Mouse (Mus musculus) MEL (cell line): ENCODE results near the gene Pxmp4.

Source experiments
- CTCF ChIP-seq, 3 experiments: IDR thresholded peaks in 2 of 3; conservative IDR thresholded peaks in 1 of 3; 2 replicates each; pipeline ENCODE4 v1.5.1; 2011 to 2012; ENCODE audit warnings: low read length in 3 of 3, low read depth in 2 of 3, mild to moderate bottlenecking in 2 of 3, improper control_type of control experiment in 1 of 3, inconsistent platforms in 1 of 3, mixed read lengths in 1 of 3, moderate library complexity in 1 of 3; ENCODE audit not compliant: control insufficient read depth in 1 of 3, insufficient read depth in 1 of 3, poor library complexity in 1 of 3, severe bottlenecking in 1 of 3
- EP300 ChIP-seq, 2 experiments: IDR thresholded peaks; 2 replicates each; pipeline ENCODE4 v1.6.1; 2011; ENCODE audit warnings: improper control_type of control experiment in 2 of 2, low read length in 2 of 2, low read depth in 1 of 2, mild to moderate bottlenecking in 1 of 2
- POLR2A ChIP-seq, 2 experiments: IDR thresholded peaks; 2 replicates each; pipeline ENCODE4 v1.6.1; 2011 to 2012; ENCODE audit warnings: low read length in 2 of 2, mild to moderate bottlenecking in 2 of 2, control low read depth in 1 of 2, improper control_type of control experiment in 1 of 2, low read depth in 1 of 2, moderate library complexity in 1 of 2; ENCODE audit not compliant: control insufficient read depth in 1 of 2, insufficient read depth in 1 of 2, poor library complexity in 1 of 2
- ZMIZ1 ChIP-seq: IDR thresholded peaks from 2 replicates; pipeline ENCODE4 v1.6.1; 2012; ENCODE audit warnings: low read depth, mild to moderate bottlenecking, inconsistent platforms, low read length, improper control_type of control experiment, moderate library complexity

GRCm38 (mm10) chr2:154601324-154601723, 2.2 kb downstream of the Pxmp4 start:
- TF ChIP-seq CTCF (IDR thresholded peaks at IDR 0.05 in 2 of 3, conservative IDR thresholded peaks at IDR 0.05 in 1 of 3; ENCODE audit: control insufficient read depth in 1 of 3, insufficient read depth in 1 of 3, low read depth in 2 of 3, low read length in 3 of 3, poor library complexity in 1 of 3, severe bottlenecking in 1 of 3) (no peak), POLR2A (IDR thresholded peaks at IDR 0.05; ENCODE audit: control insufficient read depth in 1 of 2, insufficient read depth in 1 of 2, low read depth in 1 of 2, low read length in 2 of 2, poor library complexity in 1 of 2) (no peak), ZMIZ1 (no peak), EP300 (IDR thresholded peaks at IDR 0.05; ENCODE audit: low read depth in 1 of 2, low read length in 2 of 2) (no peak)
